Mouse (Mus musculus) kidney, postnatal 10 days (tissue): Measurements from ENCODE around the gene Atg7.

Experiments
- DNase-seq: peaks from one replicate; pipeline ENCODE4 v3.0.0; 2021; ENCODE audit warnings: mixed read lengths

Gene Atg7

GRCm38 (mm10) chr6:114736355-114736754 is 93.5 kb downstream of the Atg7 start:
- DNase-seq, result no peak

- DNase-seq, result no peak
Measured at GRCm38 (mm10) chr6:114737181-114737580, 94.3 kb downstream of the Atg7 start.

- DNase-seq, result peak; percentile 30
Measured at GRCm38 (mm10) chr6:114737931-114738759, 95.2 kb downstream of the Atg7 start.

- DNase-seq, result no peak
Measured at GRCm38 (mm10) chr6:114738760-114739112, 95.8 kb downstream of the Atg7 start.

- DNase-seq, result no peak
Measured at GRCm38 (mm10) chr6:114742209-114743003, 99.5 kb downstream of the Atg7 start.

GRCm38 (mm10) chr6:114743126-114743525 is 100.2 kb downstream of the Atg7 start:
- no peak for DNase-seq

- no peak for DNase-seq
Measured at GRCm38 (mm10) chr6:114743845-114744244, 100.9 kb downstream of the Atg7 start.

- no peak for DNase-seq
Measured at GRCm38 (mm10) chr6:114746439-114746974, 103.6 kb downstream of the Atg7 start.

- no peak for DNase-seq
Measured at GRCm38 (mm10) chr6:114748419-114748818, 105.5 kb downstream of the Atg7 start.

GRCm38 (mm10) chr6:114748882-114749281 is 106.0 kb downstream of the Atg7 start:
- no peak for DNase-seq

GRCm38 (mm10) chr6:114758795-114759194 is 115.9 kb downstream of the Atg7 start:
- DNase-seq, result no peak

GRCm38 (mm10) chr6:114766314-114766713 is 123.4 kb downstream of the Atg7 start:
- no peak for DNase-seq

- no peak for DNase-seq
Measured at GRCm38 (mm10) chr6:114767710-114768109, 124.8 kb downstream of the Atg7 start.

GRCm38 (mm10) chr6:114770337-114770736 is 127.4 kb downstream of the Atg7 start:
- no peak for DNase-seq

- DNase-seq, result no peak
Measured at GRCm38 (mm10) chr6:114771502-114771901, 128.6 kb downstream of the Atg7 start.

- DNase-seq, result no peak
Measured at GRCm38 (mm10) chr6:114775210-114775609, 132.3 kb downstream of the Atg7 start.

- no peak for DNase-seq
Measured at GRCm38 (mm10) chr6:114777872-114778271, 135.0 kb downstream of the Atg7 start.

- no peak for DNase-seq
Measured at GRCm38 (mm10) chr6:114778650-114779049, 135.8 kb downstream of the Atg7 start.

- no peak for DNase-seq
Measured at GRCm38 (mm10) chr6:114780583-114780982, 137.7 kb downstream of the Atg7 start.

GRCm38 (mm10) chr6:114781415-114782240 is 138.7 kb downstream of the Atg7 start:
- DNase-seq, result peak; percentile 73

- DNase-seq, result peak; percentile 20
Measured at GRCm38 (mm10) chr6:114782486-114782885, 139.6 kb downstream of the Atg7 start.

- DNase-seq, result no peak
Measured at GRCm38 (mm10) chr6:114786461-114786860, 143.6 kb downstream of the Atg7 start.

- no peak for DNase-seq
Measured at GRCm38 (mm10) chr6:114787606-114788005, 144.7 kb downstream of the Atg7 start.
